Mouse (Mus musculus): Measurements from ENCODE around the gene Sertad1. TPM values are rescaled to one million over a fixed set of nuclear protein-coding genes. Genes with fewer than 3 reads are reported as not detected.
"Not testable (repeated sequence)": the region's sequence is repeated elsewhere in the genome, so short reads cannot be mapped to it uniquely, and the experiment has no call there.

The Sertad1 gene
- polyA plus RNA-seq, 1 experiment, result 19.4 TPM

- TF ChIP-seq POLR2A (IDR thresholded peaks at IDR 0.05; ENCODE audit: low read depth, low read length) (peak; percentile 37), CTCF (conservative IDR thresholded peaks at IDR 0.05; ENCODE audit: insufficient read depth, insufficient read length, low read depth, low read length) (peak; percentile 58)
- no peaks in the 10 kb centered on the region; the same call in 1 of the 2 replicates for H3K36me3 ChIP-seq (ENCODE audit: control insufficient read depth, insufficient read depth, low read length)
- H3K4me1 ChIP-seq (ENCODE audit: control insufficient read depth, insufficient read depth, low read length), result peaks cover 14% of the 10 kb centered on the region
- DNase-seq, result peak; percentile 98
- peak overlapping the region; percentile 87 for H3K27ac ChIP-seq (ENCODE audit: insufficient read depth, low read depth, low read length)
- 1% methylated on average over 33 of the region's 33 CpGs for WGBS
- no peaks in the 10 kb centered on the region for H3K27me3 ChIP-seq (replicated peaks; ENCODE audit: control insufficient read depth, insufficient read depth, low read length)
- H3K4me3 ChIP-seq (ENCODE audit: insufficient read depth, low read depth, low read length), result peak overlapping the region; percentile 38
Observed at GRCm38 (mm10) chr7:27490543-27491329, 4.0 kb downstream of the Sertad1 start.

GRCm38 (mm10) chr7:27491856-27492255, 5.1 kb downstream of the Sertad1 start:
- no peaks in the 10 kb centered on the region for H3K27me3 ChIP-seq (replicated peaks; ENCODE audit: control insufficient read depth, insufficient read depth, low read length)
- TF ChIP-seq POLR2A (IDR thresholded peaks at IDR 0.05; ENCODE audit: low read depth, low read length), result no peak
- TF ChIP-seq CTCF (conservative IDR thresholded peaks at IDR 0.05; ENCODE audit: insufficient read depth, insufficient read length, low read depth, low read length), result no peak
- H3K4me1 ChIP-seq (ENCODE audit: control insufficient read depth, insufficient read depth, low read length), result peaks cover 14% of the 10 kb centered on the region
- WGBS, result 61% methylated on average over 7 of the region's 7 CpGs
- no peaks in the 10 kb centered on the region; the same call in 1 of the 2 replicates for H3K36me3 ChIP-seq (ENCODE audit: control insufficient read depth, insufficient read depth, low read length)
- peak overlapping the region; percentile 83 for H3K27ac ChIP-seq (ENCODE audit: insufficient read depth, low read depth, low read length)
- DNase-seq, result peak; percentile 61
- no peak overlapping the region for H3K4me3 ChIP-seq (ENCODE audit: insufficient read depth, low read depth, low read length)

- no peak for DNase-seq
- no peak overlapping the region for H3K27ac ChIP-seq (ENCODE audit: insufficient read depth, low read depth, low read length)
- 62% methylated on average over 3 of the region's 3 CpGs for WGBS
- no peak overlapping the region for H3K4me3 ChIP-seq (ENCODE audit: insufficient read depth, low read depth, low read length)
- H3K4me1 ChIP-seq (ENCODE audit: control insufficient read depth, insufficient read depth, low read length), result peaks cover 13% of the 10 kb centered on the region
- H3K36me3 ChIP-seq (ENCODE audit: control insufficient read depth, insufficient read depth, low read length), result no peaks in the 10 kb centered on the region; the same call in 1 of the 2 replicates
- TF ChIP-seq POLR2A (IDR thresholded peaks at IDR 0.05; ENCODE audit: low read depth, low read length) (no peak), CTCF (conservative IDR thresholded peaks at IDR 0.05; ENCODE audit: insufficient read depth, insufficient read length, low read depth, low read length) (no peak)
- H3K27me3 ChIP-seq (replicated peaks; ENCODE audit: control insufficient read depth, insufficient read depth, low read length), result no peaks in the 10 kb centered on the region
Observed at GRCm38 (mm10) chr7:27493022-27493421, 6.3 kb downstream of the Sertad1 start.

GRCm38 (mm10) chr7:27493450-27493849, 6.7 kb downstream of the Sertad1 start:
- WGBS, result 75% methylated on average over 5 of the region's 5 CpGs
- no peaks in the 10 kb centered on the region for H3K27me3 ChIP-seq (replicated peaks; ENCODE audit: control insufficient read depth, insufficient read depth, low read length)
- peaks cover 9% of the 10 kb centered on the region for H3K4me1 ChIP-seq (ENCODE audit: control insufficient read depth, insufficient read depth, low read length)
- no peaks in the 10 kb centered on the region; the same call in 1 of the 2 replicates for H3K36me3 ChIP-seq (ENCODE audit: control insufficient read depth, insufficient read depth, low read length)
- TF ChIP-seq CTCF (conservative IDR thresholded peaks at IDR 0.05; ENCODE audit: insufficient read depth, insufficient read length, low read depth, low read length) (no peak), POLR2A (IDR thresholded peaks at IDR 0.05; ENCODE audit: low read depth, low read length) (no peak)
- no peak overlapping the region for H3K27ac ChIP-seq (ENCODE audit: insufficient read depth, low read depth, low read length)
- H3K4me3 ChIP-seq (ENCODE audit: insufficient read depth, low read depth, low read length), result no peak overlapping the region
- DNase-seq, result no peak

- WGBS, result 93% methylated on average over 9 of the region's 9 CpGs
- not testable (repeated sequence) for H3K4me3 ChIP-seq (ENCODE audit: insufficient read depth, low read depth, low read length); H3K27me3 ChIP-seq (replicated peaks; ENCODE audit: control insufficient read depth, insufficient read depth, low read length); H3K27ac ChIP-seq (ENCODE audit: insufficient read depth, low read depth, low read length); DNase-seq; H3K36me3 ChIP-seq (ENCODE audit: control insufficient read depth, insufficient read depth, low read length); H3K4me1 ChIP-seq (ENCODE audit: control insufficient read depth, insufficient read depth, low read length)
Observed at GRCm38 (mm10) chr7:27494659-27495367, 8.1 kb downstream of the Sertad1 start.

GRCm38 (mm10) chr7:27499036-27499435, 12.3 kb downstream of the Sertad1 start, which contains the start of gene Prx:
Prx (plus strand) TSS chr7:27499324.
- H3K4me3 ChIP-seq (ENCODE audit: insufficient read depth, low read depth, low read length), result no peak within 1 kb of the TSS
- 56% methylated on average over 3 of the region's 3 CpGs for WGBS
- H3K4me1 ChIP-seq (ENCODE audit: control insufficient read depth, insufficient read depth, low read length), result no peaks in the 10 kb centered on the region
- no peaks in the 10 kb centered on the region for H3K36me3 ChIP-seq (ENCODE audit: control insufficient read depth, insufficient read depth, low read length)
- no peaks in the 10 kb centered on the region for H3K27me3 ChIP-seq (replicated peaks; ENCODE audit: control insufficient read depth, insufficient read depth, low read length)
- TF ChIP-seq CTCF (conservative IDR thresholded peaks at IDR 0.05; ENCODE audit: insufficient read depth, insufficient read length, low read depth, low read length), result no peak
- no peak for TF ChIP-seq POLR2A (IDR thresholded peaks at IDR 0.05; ENCODE audit: low read depth, low read length)
- DNase-seq, result no peak
- no peak within 1 kb of the TSS for H3K27ac ChIP-seq (ENCODE audit: insufficient read depth, low read depth, low read length)

- DNase-seq, result peak; percentile 76
- peak overlapping the region; percentile 67; the same call in 1 of the 2 replicates for H3K27ac ChIP-seq (ENCODE audit: insufficient read depth, low read depth, low read length)
Observed at GRCm38 (mm10) chr7:27501620-27502019, 14.9 kb downstream of the Sertad1 start.

More at GRCm38 (mm10) chr7:27501620-27502019, 14.9 kb downstream of the Sertad1 start:
- Histone ChIP-seq H3K36me3 (ENCODE audit: control insufficient read depth, insufficient read depth, low read length) (no peaks in the 10 kb centered on the region), H3K27me3 (replicated peaks; ENCODE audit: control insufficient read depth, insufficient read depth, low read length) (no peaks in the 10 kb centered on the region), H3K4me3 (ENCODE audit: insufficient read depth, low read depth, low read length) (no peak overlapping the region), H3K4me1 (ENCODE audit: control insufficient read depth, insufficient read depth, low read length) (no peaks in the 10 kb centered on the region)
- TF ChIP-seq POLR2A (IDR thresholded peaks at IDR 0.05; ENCODE audit: low read depth, low read length), result no peak
- TF ChIP-seq CTCF (conservative IDR thresholded peaks at IDR 0.05; ENCODE audit: insufficient read depth, insufficient read length, low read depth, low read length), result no peak
- 69% methylated on average over 4 of the region's 4 CpGs for WGBS

All from kidney, adult 2 months (tissue).